Comparison of ENCODE assay signal across 22 mouse cellular contexts in the genomic region with DNA sequence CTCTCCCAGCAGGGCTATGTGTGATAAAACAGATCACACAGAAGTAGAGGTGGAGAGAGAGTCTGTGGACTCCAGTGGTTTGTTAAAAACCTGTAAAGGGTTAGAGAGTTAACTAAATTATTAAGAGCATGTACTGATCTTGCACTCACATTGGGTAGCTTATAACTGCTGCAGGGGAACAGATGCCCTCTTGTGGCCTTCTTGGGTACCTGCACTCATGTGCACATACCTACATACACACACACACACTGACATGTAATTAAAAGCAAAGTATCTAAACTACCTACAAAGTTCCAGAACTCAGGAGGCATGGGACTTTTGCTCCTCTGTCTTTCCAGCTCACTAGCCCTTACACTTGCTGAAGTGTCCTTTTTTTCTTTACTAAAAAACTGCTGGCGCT.
A peak's percentile ranks its signal among the peaks of the same experiment; 100 is the strongest.
DNase-seq lines count a peak whose midpoint lies in the region; ATAC-seq and TF ChIP-seq lines count a peak whose summit lies in the region.
"Had no signal": no experiment of that assay in that cellular context is flagged by ENCODE, and none has a peak within 500 bp of the region (broad histone marks: within the 10 kb centered on the region; RNA-seq: fewer than 3 reads in every experiment).

No protein-coding gene starts in this region.

- 100% methylated on average over 1 of the region's 1 CpGs for WGBS in hindbrain, postnatal 0 days
- WGBS in hindbrain, embryonic 14.5 days: 96% methylated on average over 1 of the region's 1 CpGs
- 75% methylated on average over 1 of the region's 1 CpGs for WGBS in liver, postnatal 0 days (ENCODE audit: insufficient replicate concordance)

- H3K27ac ChIP-seq in hindbrain, postnatal 0 days: no peak overlapping the region
- no peak overlapping the region for H3K27ac ChIP-seq in hindbrain, embryonic 14.5 days
- H3K27ac ChIP-seq in liver, postnatal 0 days (ENCODE audit: low read depth): no peak overlapping the region
- H3K27ac ChIP-seq: heart, embryonic 10.5 days; hindbrain, embryonic 15.5 days; intestine, embryonic 15.5 days; limb, embryonic 10.5 days; lung, embryonic 15.5 days; macrophage; midbrain, embryonic 10.5 days had no signal

- peak; percentile 23; the same call in 1 of the 2 replicates for TF ChIP-seq CTCF in hindbrain, postnatal 0 days (IDR thresholded peaks at IDR 0.05; ENCODE audit: low read depth)
- TF ChIP-seq CTCF in liver, postnatal 0 days (IDR thresholded peaks at IDR 0.05; ENCODE audit: low read depth): peak; percentile 35
- TF ChIP-seq CTCF in E14TG2a.4 (conservative IDR thresholded peaks at IDR 0.05; ENCODE audit: low read length): peak; percentile 56

- H3K27me3 ChIP-seq in hindbrain, postnatal 0 days (ENCODE audit: insufficient read depth, low read length): no peaks in the 10 kb centered on the region
- H3K27me3 ChIP-seq in hindbrain, embryonic 14.5 days (ENCODE audit: control insufficient read depth, insufficient read depth, low read length): no peaks in the 10 kb centered on the region
- no peaks in the 10 kb centered on the region for H3K27me3 ChIP-seq in liver, postnatal 0 days (ENCODE audit: insufficient read depth, low read length)
- H3K27me3 ChIP-seq in E14TG2a.4 (ENCODE audit: insufficient read depth, low read length): no peaks in the 10 kb centered on the region
- H3K27me3 ChIP-seq: hindbrain, embryonic 15.5 days; intestine, embryonic 15.5 days; lung, embryonic 15.5 days had no signal

- no peak for TF ChIP-seq EP300 in liver, postnatal 0 days (IDR thresholded peaks at IDR 0.05; ENCODE audit: low read depth)

- ATAC-seq in hindbrain, postnatal 0 days: no peak
- ATAC-seq in hindbrain, embryonic 14.5 days (ENCODE audit: low FRiP score): no peak
- ATAC-seq in liver, postnatal 0 days: no peak
- no peak for ATAC-seq in megakaryocyte-erythroid progenitor cell, adult 5-6 weeks (replicated peaks; ENCODE audit: low FRiP score, low TSS enrichment, poor library complexity, severe bottlenecking)
- ATAC-seq: forebrain, embryonic 14.5 days; intestine, embryonic 15.5 days had no signal

- DNase-seq in hindbrain, postnatal 0 days (ENCODE audit: low spot score): no peak
- DNase-seq in hindbrain, embryonic 14.5 days (ENCODE audit: low spot score): no peak
- no peak for DNase-seq in liver, postnatal 0 days
- DNase-seq in liver: no peak
- peak; percentile 49 for DNase-seq in ZHBTc4 (ENCODE audit: low read depth, low spot score)
- DNase-seq in Muller cell, postnatal 12 days (ENCODE audit: inconsistent ontology term): no peak
- DNase-seq: adrenal gland, postnatal 14 days; cerebellum, adult 9-10 months; gastrocnemius, postnatal 10 days; heart, postnatal 4 days; right cerebral cortex, postnatal 14 days; thymus, postnatal 36 days had no signal

- H3K36me3 ChIP-seq in hindbrain, postnatal 0 days (ENCODE audit: insufficient read depth, low read length): no peaks in the 10 kb centered on the region
- H3K36me3 ChIP-seq in hindbrain, embryonic 14.5 days (replicated peaks; ENCODE audit: control insufficient read depth, insufficient read depth): no peaks in the 10 kb centered on the region
- H3K36me3 ChIP-seq in liver, postnatal 0 days (replicated peaks; ENCODE audit: insufficient read depth, low read length): no peaks in the 10 kb centered on the region
- H3K36me3 ChIP-seq in E14TG2a.4 (ENCODE audit: insufficient read depth, low read length): no peaks in the 10 kb centered on the region
- H3K36me3 ChIP-seq: heart, embryonic 10.5 days; hindbrain, embryonic 15.5 days; intestine, embryonic 15.5 days; limb, embryonic 10.5 days; lung, embryonic 15.5 days; midbrain, embryonic 10.5 days had no signal

- peaks cover 3% of the 10 kb centered on the region; the same call in 1 of the 2 replicates for H3K9me3 ChIP-seq in hindbrain, postnatal 0 days (ENCODE audit: low read length)
- no peaks in the 10 kb centered on the region for H3K9me3 ChIP-seq in hindbrain, embryonic 14.5 days (ENCODE audit: control insufficient read depth, low read length)
- 0 out of 2 replicates have a peak, but pooled peaks cover 3% of the 10 kb centered on the region for H3K9me3 ChIP-seq in liver, postnatal 0 days (ENCODE audit: low read length)
- H3K9me3 ChIP-seq in E14TG2a.4 (ENCODE audit: low read length): no peaks in the 10 kb centered on the region
- H3K9me3 ChIP-seq: heart, embryonic 10.5 days; hindbrain, embryonic 15.5 days; intestine, embryonic 15.5 days; limb, embryonic 10.5 days; lung, embryonic 15.5 days had no signal

- H3K4me2 ChIP-seq in hindbrain, postnatal 0 days (ENCODE audit: low read depth, low read length): no peak overlapping the region
- no peak overlapping the region for H3K4me2 ChIP-seq in hindbrain, embryonic 14.5 days (replicated peaks)
- H3K4me2 ChIP-seq in liver, postnatal 0 days (ENCODE audit: low read depth, low read length): no peak overlapping the region
- H3K4me2 ChIP-seq: hindbrain, embryonic 15.5 days; intestine, embryonic 15.5 days; lung, embryonic 15.5 days had no signal

- H3K4me3 ChIP-seq in hindbrain, postnatal 0 days (ENCODE audit: low read length): no peak overlapping the region
- H3K4me3 ChIP-seq in hindbrain, embryonic 14.5 days (replicated peaks; ENCODE audit: low read length): no peak overlapping the region
- H3K4me3 ChIP-seq in liver, postnatal 0 days (ENCODE audit: low read depth, low read length): no peak overlapping the region
- no peak overlapping the region for H3K4me3 ChIP-seq in E14TG2a.4 (replicated peaks; ENCODE audit: low read length)
- H3K4me3 ChIP-seq: heart, embryonic 10.5 days; hindbrain, embryonic 15.5 days; intestine, embryonic 15.5 days; limb, embryonic 10.5 days; lung, embryonic 15.5 days; midbrain, embryonic 10.5 days had no signal

- H3K4me1 ChIP-seq in hindbrain, postnatal 0 days (ENCODE audit: insufficient read depth, low read length): 0 out of 2 replicates have a peak, but pooled peaks cover 4% of the 10 kb centered on the region
- no peaks in the 10 kb centered on the region for H3K4me1 ChIP-seq in hindbrain, embryonic 14.5 days (replicated peaks; ENCODE audit: control insufficient read depth, insufficient read depth, low read length)
- H3K4me1 ChIP-seq in liver, postnatal 0 days (ENCODE audit: insufficient read depth): no peaks in the 10 kb centered on the region
- H3K4me1 ChIP-seq in E14TG2a.4 (replicated peaks; ENCODE audit: low read depth, low read length): no peaks in the 10 kb centered on the region
- H3K4me1 ChIP-seq: heart, embryonic 10.5 days; intestine, embryonic 15.5 days had no signal

- no peak overlapping the region for H3K9ac ChIP-seq in hindbrain, postnatal 0 days (replicated peaks; ENCODE audit: low read length)
- no peak overlapping the region for H3K9ac ChIP-seq in hindbrain, embryonic 14.5 days
- H3K9ac ChIP-seq in liver, postnatal 0 days (replicated peaks): no peak overlapping the region
- H3K9ac ChIP-seq: hindbrain, embryonic 15.5 days; intestine, embryonic 15.5 days; lung, embryonic 15.5 days had no signal
